Mouse (Mus musculus) embryo, embryonic 11.5 days (tissue): ENCODE results near the gene Itga3.

Experiments used
- DNase-seq: peaks from one replicate; pipeline ENCODE4 v3.0.0-alpha.2; 2012; ENCODE audit warnings: low read depth, low spot score

Itga3 gene

DNA sequence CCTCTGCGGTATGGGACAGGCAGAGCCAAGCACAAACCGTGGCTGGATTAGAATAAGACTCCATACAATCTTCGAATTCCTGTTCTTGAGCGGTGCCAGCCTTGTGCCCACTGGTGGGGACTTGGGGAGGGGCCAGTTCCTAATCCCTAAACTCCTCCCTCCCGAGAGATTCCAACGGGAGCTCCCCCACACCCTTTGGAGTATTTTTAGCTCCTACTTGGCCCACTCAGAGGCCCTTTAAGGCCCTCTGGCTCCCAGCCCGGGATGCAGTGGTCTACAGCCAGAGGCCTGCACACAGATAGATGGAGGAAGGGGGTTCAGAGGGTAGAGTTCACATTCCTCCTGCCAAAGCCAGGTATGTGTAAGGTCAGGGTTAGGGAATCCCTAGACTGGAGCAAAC is 5.3 kb downstream of the Itga3 start:
- DNase-seq, result no peak

DNA sequence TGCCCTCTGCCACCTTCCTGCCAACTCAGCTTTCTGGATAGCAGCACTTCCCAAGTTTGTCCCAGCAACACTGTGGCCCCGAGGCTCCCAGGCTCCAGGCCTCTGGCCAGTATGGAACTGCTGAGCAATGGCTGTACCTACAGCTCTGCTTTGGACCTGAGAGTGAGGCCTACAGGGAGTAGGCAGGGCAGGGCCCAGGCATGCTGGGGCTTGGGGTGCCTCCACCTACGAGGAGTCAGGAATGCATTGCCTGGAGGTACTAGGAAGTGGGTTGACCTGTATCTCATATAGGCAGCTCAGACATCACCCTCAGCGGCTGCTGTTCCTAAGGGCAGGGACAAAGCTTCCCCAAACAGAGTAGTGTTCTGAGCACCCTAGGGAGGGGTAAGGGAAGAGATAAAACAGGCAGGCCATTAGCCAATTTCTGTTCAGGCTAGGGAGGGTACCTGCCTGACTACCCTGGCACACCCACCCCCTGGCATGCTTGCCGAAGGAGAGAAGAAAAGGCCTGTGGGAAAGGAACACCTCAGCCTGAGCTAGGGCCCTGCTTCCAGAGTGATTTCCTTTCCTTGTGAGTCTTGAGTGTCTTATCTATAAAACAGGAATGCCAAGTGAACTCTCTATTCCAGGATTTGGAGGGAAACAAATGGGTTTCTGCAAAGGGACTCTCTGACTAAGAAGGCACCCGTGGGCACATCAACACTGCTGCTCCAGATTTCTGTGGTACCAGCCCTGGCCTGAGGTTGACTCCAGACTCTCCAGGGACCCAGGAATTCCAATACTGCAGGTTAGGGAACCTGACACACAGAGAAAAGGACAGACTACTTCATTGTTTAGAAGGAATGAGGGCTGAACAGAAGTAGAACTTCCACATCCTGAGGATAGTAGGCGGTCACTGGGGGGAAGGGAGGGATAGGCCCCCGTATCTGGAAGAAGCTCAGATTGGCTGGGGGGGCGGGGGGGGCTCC is 6.2 kb downstream of the Itga3 start:
- DNase-seq, result no peak

DNA sequence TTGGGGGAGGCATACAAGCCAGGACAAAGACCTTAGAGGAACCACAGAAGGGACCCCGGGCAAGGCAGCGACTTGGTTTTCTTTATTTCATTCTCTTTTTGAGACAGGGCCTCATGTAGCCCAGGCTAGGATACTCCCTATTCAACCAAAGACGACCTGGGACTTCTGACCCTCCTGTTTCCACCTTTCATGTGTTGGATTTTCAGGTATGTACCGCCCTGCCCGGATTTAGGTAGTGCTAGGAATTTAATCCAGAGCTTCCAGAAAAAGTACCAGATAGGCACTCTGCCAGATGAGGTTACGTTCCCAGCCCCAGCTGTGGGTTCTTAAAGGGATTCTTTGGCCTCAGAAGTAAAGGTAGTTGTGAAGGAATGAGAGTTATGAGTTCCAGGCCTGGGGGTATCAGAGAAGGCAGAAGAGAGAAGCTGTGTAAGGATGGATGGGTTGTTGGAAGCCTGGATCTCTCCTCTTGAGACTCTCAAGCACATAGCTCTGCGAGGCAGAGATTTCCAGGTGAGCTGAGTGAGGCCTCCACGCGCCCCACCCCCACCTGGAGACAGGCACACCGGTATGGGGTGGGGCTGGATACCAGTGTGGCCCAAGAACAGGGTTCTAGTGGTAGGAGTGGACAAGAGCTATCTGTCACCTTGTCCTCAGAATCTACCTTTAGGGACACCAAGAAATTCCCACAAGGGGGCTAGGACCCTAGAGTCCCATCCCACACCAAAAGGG is 7.2 kb downstream of the Itga3 start:
- DNase-seq, result no peak

DNA sequence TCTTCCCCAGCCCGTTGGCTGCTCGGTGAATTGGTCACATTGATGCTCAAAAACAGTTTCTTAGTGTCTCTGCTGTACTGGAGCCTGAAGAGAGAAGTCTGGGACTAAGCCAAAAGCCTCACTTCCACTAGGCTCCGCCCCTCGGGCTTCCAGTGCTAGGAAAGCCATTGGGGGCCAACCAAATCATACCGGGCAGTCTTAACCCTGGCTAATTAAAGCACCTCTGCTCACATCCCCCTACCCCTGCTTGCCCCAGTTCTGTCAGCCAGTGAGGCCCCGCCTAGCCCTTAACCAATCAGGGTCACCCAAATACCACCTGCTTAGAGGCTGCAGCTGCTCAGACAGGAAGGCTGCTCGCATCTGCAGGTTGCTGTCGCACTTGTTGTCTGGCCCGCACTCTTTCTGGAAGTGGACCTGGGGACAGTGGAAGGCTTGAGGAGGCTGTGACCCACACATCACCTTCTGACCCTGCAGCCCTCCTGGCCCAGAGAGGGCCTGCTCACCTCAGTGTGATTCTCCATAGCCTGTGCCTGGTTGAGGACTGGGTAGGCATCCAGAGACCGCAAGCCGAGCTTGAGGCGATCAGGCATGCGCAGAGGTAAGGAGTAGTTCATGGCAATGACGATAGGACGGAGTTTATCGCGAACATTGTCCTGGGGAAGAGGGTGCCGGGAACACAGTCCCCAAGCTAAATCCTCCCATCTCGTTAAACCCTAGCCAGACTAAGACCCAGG is 19.7 kb downstream of the Itga3 start:
- no peak for DNase-seq

DNA sequence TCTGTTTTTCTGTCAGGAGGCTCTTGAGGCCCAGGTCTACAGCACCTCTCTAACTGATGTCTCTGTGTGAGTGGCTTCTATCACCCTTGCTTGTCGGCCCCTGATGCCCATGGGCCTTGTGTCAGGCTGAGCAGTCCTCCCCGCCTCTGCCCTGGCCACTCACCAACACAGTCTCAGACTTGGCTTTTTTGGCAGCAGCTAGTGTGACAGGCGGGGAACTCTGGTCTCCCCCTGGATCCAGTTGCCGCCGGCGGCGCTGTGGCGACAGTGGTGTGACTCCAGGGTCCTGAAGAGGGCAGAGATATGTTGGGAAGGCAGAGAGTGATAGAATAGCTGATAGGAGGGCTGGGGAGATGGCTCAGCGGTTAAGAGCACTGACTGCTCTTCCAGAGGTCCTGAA is 23.5 kb downstream of the Itga3 start:
- no peak for DNase-seq

DNA sequence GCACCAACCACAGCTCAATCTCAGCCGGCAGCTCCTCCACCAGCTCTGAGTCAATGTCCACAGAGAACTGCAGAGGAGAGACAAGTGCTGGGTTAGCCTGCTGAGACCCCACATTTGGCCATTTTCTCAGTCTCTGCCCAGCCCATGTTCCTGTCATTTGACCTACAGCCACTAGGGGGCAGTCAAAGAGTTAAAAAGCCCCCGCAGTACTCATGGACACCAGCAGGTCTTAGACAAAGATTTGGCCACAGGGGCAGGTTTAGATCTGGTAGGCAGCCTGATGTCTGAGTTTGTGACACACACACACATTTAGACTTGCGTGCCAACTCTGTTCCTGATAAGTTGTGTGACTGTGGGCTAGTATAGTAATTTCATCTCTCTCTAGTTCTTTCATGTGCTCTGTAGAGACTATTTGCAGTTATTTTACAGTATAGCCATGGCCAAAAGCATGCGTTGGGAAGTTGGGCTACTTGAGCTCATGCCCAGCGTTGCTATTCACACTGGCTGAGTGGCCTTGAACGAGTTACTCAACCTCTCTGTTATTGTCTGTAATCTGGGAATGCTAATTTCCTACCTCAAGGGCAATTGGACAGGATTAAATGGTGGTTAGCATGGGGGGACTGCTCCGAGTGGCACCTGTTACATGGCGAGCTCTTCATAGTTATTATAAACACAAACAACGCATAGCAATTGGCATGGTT is 29.5 kb downstream of the Itga3 start:
- DNase-seq, result peak; percentile 58

DNA sequence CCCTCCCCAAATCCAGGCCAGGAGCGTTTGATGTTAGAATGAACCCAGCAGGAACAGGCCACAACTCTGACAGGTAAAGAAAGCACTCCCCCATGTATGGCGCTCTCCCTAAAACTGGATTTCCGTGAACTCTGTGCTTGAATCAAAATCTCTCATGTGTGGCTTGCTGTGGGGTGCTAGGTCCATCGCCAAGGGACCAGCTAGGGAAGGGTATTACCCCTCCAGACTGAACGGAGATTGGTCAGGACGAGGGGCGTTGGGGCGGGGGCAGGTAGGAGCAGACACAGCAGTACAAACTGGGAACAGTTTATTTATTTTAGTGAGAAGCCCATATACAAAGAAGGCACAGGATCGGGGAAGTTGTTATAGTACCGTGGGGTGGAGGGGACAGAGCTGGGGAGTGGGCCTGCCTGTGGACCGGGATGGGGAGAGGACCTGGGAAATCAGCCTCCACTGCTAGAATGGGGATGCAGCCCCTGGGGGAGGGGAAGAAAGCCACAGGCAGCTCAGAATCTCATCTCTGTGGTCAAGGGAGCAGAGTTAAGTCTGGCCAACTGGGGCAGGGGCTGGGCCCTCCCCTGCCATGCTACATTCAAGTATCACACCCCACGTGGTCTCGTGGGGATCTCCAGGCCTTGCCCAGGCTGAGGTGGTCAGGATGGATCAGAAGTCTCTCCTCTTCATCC is 32.3 kb downstream of the Itga3 start:
- DNase-seq, result no peak

DNA sequence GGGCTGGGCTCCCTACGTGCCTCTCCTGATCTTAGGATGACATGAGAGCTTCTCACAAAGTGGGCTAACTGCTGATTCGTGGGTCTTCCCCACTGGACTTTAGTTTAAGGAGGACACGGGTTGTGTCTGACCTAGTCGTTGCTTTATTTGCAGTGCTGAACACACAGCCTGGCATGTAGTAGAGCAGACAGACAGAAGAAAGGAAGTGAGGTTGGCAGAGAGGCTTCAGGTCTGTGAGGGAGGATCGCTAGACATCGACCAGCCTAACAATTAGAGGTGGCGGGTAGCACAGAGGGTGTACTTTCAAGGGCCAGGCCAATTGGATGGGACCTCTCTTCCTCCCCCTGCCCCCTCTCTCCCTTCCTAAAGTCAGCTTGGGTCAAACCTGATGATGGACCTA is 33.0 kb downstream of the Itga3 start:
- DNase-seq, result no peak

DNA sequence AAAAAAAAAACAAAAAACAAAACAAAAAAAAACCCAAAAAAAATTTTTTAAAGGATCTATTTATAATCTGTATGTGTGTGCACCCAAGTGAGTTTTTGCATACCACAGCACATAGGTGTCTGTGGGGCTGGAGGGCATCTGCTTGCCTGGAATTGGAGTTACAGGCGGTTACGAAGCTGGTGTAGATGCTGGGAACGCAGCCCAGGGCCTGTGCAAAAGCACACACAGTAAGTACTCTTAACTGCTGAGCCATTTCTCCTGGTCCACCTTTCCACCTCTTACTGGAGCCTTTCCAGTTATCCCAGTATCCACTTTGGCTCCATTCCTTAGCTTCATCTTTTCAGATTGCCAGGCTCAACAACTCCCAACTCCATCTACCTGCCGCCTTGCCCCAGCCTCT is 33.5 kb downstream of the Itga3 start:
- DNase-seq, result no peak

DNA sequence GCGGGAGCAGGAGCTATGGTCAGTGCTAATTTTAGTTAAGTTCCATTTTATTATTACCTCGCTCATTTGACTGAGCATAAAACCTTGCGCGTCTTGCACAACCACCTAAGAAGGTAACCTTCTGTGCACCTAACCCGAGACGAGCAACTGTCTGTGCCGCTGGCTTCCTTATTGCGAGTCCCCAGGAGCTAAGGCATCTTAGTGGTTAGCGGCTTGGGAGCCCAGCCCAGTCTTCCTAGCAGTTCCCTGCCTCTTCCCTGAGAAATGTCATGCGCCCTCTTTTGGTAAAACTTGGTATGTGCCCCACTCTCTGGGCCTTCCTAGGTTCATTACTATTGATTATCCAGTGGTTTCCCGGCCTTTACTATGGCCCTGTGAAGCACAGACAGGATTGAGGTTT is 34.5 kb downstream of the Itga3 start:
- peak; percentile 78 for DNase-seq

DNA sequence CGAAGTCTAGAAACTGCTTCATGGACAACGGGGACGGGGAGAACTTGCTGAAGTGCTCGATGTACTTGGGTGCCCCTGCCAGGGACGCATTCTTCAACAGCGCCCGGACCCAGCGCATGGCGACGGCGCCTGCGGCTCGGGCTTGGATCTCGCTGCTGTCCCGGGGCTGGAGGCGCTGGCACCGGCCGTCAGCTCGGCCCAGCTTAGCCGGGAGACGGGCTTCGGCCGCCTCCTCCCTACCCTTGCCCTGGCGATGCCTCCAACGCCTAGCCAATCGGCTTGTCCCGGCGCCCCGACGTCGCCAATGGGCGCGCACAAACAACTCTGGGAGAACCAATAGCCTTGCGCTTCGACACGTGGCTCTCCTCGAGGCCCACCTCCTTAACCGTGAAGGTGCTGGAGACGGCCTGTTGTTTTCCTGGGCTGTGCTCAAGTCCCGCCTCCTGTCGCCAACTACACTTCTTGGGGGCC is 35.4 kb downstream of the Itga3 start, which contains the start of gene Pdk2:
Pdk2 (minus strand) TSS at position 216 of the 471 bp plus-strand sequence.
- peak; percentile 92 for DNase-seq

DNA sequence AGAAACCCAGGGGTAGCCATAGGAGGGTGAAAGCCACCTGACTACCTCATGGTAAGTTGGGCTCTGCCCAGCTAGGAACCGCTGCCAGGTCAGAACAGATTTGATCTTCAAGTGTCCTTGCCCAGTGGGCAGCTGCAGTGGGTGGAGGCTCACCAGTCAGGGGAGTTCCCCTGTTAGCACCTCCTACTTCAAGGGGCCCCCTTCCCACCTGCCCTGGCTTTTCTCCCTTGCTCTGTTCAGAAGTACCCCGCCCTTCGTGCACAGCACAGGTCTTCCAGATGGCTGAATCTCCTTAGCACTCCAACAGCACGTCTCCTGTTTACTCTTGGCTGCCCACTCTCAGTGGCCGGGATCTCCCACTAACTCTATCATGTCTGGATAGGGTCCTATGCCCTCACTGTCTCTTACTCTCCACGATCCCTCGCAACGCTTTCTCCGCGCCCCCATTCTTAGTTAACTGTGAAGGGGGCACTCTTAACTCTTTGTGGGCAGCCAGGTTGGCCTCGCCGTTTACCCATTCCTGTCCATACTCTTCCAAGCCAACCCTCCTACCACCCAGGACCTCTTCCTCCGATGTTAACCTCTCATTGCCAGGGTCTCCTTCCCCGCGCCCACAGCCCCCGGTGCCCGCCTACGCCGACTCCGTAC is 36.0 kb downstream of the Itga3 start:
- DNase-seq, result peak; percentile 19

DNA sequence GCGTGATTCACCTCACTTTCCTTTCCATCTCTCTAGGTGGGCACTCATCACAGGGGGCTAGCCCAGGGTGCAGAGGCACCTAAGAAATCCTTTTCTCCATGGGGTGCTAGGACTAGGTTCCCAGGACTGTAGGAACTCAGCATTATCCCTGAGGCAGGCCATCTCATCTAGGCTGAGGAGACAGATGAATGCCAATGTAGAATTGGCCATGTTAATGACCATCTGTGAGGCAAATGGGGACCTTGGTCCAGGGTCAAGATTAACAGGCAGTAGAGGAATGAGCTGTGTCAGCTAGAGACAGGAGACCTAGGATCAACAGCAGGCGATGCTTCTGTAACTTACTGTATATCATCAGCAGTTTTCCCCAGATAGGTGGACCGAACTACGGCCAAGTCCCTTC is 36.8 kb downstream of the Itga3 start:
- no peak for DNase-seq

DNA sequence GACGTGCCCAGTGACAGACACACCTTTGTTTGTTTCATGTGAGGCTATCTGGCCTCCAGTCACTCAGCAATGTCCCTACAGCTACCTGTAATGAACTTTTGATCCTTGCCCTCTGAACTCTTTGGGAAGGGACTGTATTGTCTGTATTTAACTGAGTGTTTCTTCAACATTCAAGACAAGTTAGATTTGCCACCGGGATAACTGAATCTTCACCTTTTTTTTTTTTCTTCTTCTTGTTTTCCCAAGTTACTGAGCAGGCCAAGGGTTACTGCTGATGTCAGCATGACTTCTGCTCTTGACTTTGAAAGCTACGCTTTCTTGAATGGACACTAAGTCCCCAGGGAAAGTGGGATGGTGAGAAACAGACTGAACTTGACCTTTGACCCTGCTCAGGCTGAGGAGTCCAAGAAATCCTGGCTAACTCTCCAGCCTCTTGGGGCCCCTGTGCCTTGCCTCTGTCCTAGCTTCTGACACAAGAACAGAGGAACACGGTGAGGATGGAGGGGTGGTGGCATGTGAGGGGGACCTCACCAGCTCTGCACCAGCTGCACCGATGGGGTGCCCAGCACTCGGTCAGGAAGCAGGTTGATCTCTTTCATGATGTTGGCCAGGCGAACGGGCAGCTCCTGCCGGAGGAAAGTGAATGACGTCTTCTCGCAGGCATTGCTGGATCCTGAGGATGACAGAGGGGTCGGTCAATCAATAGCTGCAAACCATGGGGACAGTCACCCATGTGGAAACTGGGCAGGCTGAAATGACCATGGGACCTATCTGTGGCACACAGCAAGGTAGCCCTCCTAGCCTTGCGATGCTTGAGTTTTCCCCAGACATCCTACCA is 37.6 kb downstream of the Itga3 start:
- DNase-seq, result no peak

DNA sequence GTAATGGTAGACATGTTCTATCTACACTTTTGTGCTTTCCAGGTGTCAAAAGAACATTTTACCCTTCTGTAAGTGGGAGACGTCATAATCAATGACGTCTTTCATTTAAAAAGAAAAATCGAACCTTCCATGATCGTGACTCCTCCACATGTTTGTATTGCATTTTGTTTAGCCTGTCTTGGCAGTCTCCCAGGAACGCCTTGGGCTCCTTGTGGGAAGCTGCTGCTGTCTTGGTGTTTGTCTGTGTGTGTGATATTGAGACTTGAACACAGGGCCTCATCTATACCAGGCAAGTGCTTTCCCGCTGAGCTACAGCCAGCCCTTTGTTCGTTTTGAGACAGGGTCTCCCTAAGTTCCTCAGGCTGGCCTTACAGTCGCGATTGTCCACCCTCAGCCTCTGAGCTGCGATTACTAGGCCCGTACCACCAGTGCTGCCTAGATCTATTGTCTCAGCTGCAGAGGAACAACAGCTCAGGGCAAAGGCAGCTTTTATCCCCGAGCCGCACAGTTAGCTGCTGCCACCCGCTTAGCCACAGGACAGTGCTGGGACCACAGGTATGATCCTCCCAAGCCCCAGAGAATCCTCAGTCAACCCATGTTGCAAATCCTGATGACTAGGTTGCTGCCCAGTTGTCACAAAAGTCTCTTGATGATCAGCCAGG is 38.3 kb downstream of the Itga3 start:
- no peak for DNase-seq

DNA sequence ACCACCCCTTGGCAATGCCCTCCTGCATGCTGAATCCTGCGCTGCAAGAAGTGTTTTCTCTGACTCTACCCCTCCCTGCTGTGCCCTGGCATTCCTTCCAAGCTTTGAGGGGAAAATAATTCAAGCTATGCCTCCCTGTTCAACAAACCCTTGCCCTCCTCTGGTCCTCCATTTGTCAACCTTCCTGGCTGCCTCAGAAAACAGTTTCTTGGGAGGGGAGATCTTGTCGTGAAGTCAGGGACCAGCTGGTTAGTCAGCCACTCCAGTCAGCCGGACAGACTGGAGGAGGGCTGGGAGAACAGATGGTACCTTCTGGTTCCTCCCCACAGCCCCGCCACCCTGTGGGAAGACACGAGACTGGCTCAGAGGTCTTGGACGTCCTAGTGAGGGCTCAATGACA is 39.3 kb downstream of the Itga3 start:
- DNase-seq, result no peak

DNA sequence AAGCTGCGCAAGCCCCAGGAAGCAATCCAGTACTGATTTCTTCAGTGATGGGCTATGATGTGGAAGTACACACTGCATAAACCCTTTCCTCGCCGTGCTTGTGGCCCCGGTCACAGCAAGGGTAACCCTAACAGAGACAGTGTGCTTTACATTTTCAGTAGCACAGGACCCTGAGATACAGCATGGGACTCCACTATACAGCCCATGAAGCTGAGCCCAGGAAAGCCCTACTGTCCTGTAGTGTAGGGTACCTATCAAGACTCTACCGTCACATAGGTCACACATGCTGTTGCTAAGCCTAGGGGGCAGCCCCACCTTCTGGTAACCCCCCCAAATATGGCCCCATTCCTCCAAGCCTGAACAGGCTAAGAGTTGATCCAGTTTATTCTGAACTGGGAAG is 40.1 kb downstream of the Itga3 start:
- no peak for DNase-seq

DNA sequence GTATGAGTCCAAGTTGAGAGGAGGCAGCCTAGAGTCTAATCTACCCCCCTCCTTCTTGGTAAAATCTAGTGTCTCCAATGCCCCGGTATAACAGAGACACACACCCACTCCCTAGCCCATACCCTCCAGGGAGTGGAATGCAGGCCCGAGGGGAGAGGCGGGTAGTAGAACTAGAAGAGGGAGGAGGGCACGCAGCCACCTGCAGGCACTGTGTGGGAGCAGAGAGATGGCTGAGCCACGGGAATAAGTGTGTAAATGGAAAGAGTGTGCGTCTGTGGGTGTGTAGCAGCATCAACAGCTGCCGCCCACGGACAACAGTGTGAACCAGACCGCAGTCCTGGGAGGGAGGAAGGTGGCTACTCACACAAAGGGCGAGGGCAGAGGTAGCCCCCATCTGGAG is 41.7 kb downstream of the Itga3 start:
- DNase-seq, result no peak

DNA sequence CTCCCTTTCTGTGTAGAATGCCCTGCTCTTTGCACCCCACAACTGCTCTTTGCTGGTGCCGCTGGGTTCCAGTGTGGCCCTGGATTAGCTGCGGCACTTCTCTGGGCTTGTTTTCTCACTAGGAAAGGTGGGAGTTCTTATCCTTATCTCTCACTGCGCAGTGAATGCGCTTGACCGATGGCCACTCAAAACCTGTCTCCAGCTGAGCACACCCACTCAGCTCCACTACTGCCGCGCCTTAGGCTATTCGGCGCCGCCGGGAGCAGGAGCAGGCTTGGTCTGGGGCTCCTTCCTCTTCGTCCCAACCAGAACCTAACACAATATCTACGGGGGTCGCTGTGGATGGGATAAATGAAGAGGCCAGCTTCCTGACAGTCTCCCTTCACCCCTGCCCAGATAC is 43.0 kb downstream of the Itga3 start:
- DNase-seq, result no peak
